Mouse (Mus musculus) embryonic facial prominence, embryonic 15.5 days (tissue): ENCODE data around the gene Zhx3. TPM values are rescaled to one million over a fixed set of nuclear protein-coding genes. Genes with fewer than 3 reads are reported as not detected.

Experiments used
- ATAC-seq: fragments of 200-750 bp; cut with Nextera tagmentation; 2 replicates; pipeline ENCODE4 v1.8.0; 2017; ENCODE audit warnings: low read depth, moderate TSS enrichment; ENCODE audit not compliant: insufficient number of reproducible peaks, low FRiP score, low TSS enrichment
- H3K27ac ChIP-seq: fragments of 300-500 bp; sonication (generic); replicated peaks from 2 replicates; pipeline ENCODE4 v1.5.1; 2015; ENCODE audit warnings: mild to moderate bottlenecking, inconsistent platforms
- H3K27me3 ChIP-seq: fragments of 300-500 bp; sonication (generic); 2 replicates; pipeline ENCODE4 v1.6.1; 2015; ENCODE audit warnings: inconsistent platforms
- H3K36me3 ChIP-seq: fragments of 300-500 bp; sonication (generic); 2 replicates; pipeline ENCODE4 v1.6.1; 2015; ENCODE audit warnings: mild to moderate bottlenecking, inconsistent platforms
- H3K4me1 ChIP-seq: fragments of 300-500 bp; sonication (generic); 2 replicates; pipeline ENCODE4 v1.6.1; 2015; ENCODE audit warnings: inconsistent platforms
- H3K4me2 ChIP-seq: fragments of 300-500 bp; sonication (generic); replicated peaks from 2 replicates; pipeline ENCODE4 v1.6.1; 2015; ENCODE audit warnings: mild to moderate bottlenecking, inconsistent platforms
- H3K4me3 ChIP-seq: fragments of 300-500 bp; sonication (generic); replicated peaks from 2 replicates; pipeline ENCODE4 v1.5.1; 2015; ENCODE audit warnings: mild to moderate bottlenecking, inconsistent platforms
- H3K9ac ChIP-seq: fragments of 300-500 bp; sonication (generic); 2 replicates; pipeline ENCODE4 v1.6.1; 2015; ENCODE audit warnings: inconsistent platforms
- H3K9me3 ChIP-seq: fragments of 300-500 bp; sonication (generic); replicated peaks from 2 replicates; pipeline ENCODE4 v1.6.1; 2016; ENCODE audit warnings: inconsistent platforms
- WGBS: fragments of 180-500 bp; shearing (Covaris S2); methylation state at CpG from one replicate; pipeline ENCODE4 v1.1.7; 2015; 5-methylcytosine and 5-hydroxymethylcytosine counted together
- polyA plus RNA-seq: library from polyadenylated mRNA; unstranded; fragments of >200 nt; fragmentation: Nextera tagmentation; extraction: Ambion mirVana; gene quantifications from 2 replicates; pipeline ENCODE4 v1.2.1, GENCODE M21; 2015

Zhx3 gene
- polyA plus RNA-seq, 1 experiment from 2014 or later: 14.3 TPM

DNA sequence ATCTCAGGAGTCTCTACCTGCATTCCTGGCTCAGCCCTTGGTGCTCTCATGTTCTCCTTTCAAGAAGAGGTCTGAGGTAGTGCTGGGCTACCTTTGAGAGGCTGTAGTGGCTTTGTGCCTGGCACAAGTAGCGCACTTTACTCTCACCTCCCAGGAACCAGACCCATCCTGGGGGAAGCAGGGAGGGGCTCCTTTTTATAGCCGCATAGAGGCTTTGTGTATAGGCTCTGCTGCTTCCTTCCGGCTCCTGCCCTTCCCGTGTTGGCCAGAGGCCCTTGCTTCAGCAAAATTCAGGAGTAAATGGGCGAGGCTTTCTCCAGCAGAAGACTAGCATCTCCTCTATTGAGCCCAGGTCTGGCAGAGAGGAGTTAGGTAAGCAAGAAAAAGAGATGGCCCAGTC, 134.4 kb downstream of the Zhx3 start:
- ATAC-seq: no peak

DNA sequence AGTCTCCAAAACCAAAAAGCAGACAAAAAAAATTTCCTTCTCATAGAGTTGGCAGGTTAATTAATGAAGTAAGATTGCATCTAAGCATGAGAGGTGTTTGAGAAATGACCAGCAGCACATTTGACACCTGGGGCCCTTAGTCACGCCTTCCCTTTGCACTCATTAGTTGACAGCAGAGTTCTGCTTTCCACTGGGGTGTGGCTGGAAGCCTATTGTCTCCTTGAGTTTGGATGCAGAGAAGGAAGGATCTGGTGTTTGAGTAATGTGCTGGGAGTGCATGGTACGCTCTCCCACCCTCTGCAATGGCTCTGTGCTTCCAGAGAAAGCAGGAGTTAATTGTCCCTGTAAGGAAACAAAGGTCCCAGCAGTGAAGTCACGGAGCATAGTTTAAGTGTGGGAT, 136.3 kb downstream of the Zhx3 start:
- peaks cover 75% of the 10 kb centered on the region for H3K4me1 ChIP-seq
- ATAC-seq: no peak
- H3K27me3 ChIP-seq: no peaks in the 10 kb centered on the region
- peaks cover 23% of the 10 kb centered on the region; the same call in 1 of the 2 replicates for H3K36me3 ChIP-seq
- no peak overlapping the region for H3K4me3 ChIP-seq
- H3K9me3 ChIP-seq: no peaks in the 10 kb centered on the region
- H3K27ac ChIP-seq: no peak overlapping the region
- no peak overlapping the region for H3K9ac ChIP-seq
- 85% methylated on average over 3 of the region's 3 CpGs for WGBS
- no peak overlapping the region for H3K4me2 ChIP-seq

More for the DNA sequence above, 134.4 kb downstream of the Zhx3 start:
- Histone ChIP-seq H3K9me3 (no peaks in the 10 kb centered on the region), H3K4me3 (no peak overlapping the region), H3K4me2 (no peak overlapping the region), H3K36me3 (peaks cover 23% of the 10 kb centered on the region; the same call in 1 of the 2 replicates), H3K27me3 (no peaks in the 10 kb centered on the region), H3K27ac (peak overlapping the region; percentile 22; the same call in 1 of the 2 replicates), H3K9ac (no peak overlapping the region), H3K4me1 (peaks cover 76% of the 10 kb centered on the region)
- WGBS: 76% methylated on average over 5 of the region's 5 CpGs

- H3K4me2 ChIP-seq: no peak overlapping the region
- no peak overlapping the region for H3K27ac ChIP-seq
- peaks cover 23% of the 10 kb centered on the region; the same call in 1 of the 2 replicates for H3K36me3 ChIP-seq
- no peaks in the 10 kb centered on the region for H3K27me3 ChIP-seq
- no peak for ATAC-seq
- WGBS: 84% methylated on average over 5 of the region's 5 CpGs
- no peak overlapping the region for H3K4me3 ChIP-seq
- no peaks in the 10 kb centered on the region for H3K9me3 ChIP-seq
- H3K9ac ChIP-seq: no peak overlapping the region
- peaks cover 70% of the 10 kb centered on the region for H3K4me1 ChIP-seq
Measured at GRCm38 (mm10) chr2:160735706-160736310, 137.0 kb downstream of the Zhx3 start.

DNA sequence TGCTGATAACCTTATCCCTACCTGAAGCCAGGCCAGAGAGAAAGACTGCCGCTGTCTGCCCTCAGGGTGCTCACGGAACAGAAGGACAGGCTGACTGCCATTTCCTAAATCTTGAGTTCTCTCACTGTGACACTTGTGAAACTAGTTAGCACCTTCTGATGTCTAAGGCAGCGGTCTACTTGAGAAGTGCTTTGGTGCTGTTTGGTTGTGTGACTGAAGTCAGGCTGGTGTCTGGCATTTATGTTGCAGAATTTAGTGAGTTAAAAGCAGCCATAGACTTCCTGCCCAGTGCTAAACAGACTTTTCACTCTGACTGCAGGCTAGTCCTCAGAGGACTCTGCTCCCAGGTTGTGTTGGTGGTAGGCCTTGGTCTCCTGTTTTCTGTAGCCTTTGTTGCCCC, 138.5 kb downstream of the Zhx3 start:
- Histone ChIP-seq H3K27ac (no peak overlapping the region), H3K36me3 (peaks cover 23% of the 10 kb centered on the region; the same call in 1 of the 2 replicates), H3K9me3 (no peaks in the 10 kb centered on the region), H3K4me2 (peak overlapping the region; percentile 94), H3K9ac (no peak overlapping the region), H3K27me3 (no peaks in the 10 kb centered on the region), H3K4me3 (no peak overlapping the region), H3K4me1 (peaks cover 68% of the 10 kb centered on the region)
- WGBS: 80% methylated on average over 3 of the region's 3 CpGs
- no peak for ATAC-seq

DNA sequence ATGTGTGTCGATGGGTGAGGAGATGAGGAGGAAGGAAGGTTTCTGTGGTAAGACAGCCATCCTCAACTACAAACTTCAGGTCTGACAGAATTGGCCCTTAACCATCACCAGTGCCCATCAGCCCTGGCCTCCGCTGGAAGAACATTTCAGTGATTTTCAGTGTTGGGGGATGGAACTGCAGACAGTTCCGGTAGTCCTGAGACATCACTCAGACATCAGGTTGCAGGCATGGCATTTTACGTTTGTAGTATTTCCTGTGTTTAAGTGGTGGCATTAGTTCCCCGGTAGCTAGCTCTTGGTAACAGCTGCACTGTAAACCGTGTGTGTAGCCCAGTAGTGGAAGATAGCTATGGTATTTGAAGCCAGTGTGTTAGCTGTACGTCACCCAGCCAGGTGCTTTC, 139.7 kb downstream of the Zhx3 start:
- Histone ChIP-seq H3K4me2 (peak overlapping the region; percentile 94), H3K9me3 (no peaks in the 10 kb centered on the region), H3K27me3 (no peaks in the 10 kb centered on the region), H3K4me1 (peaks cover 57% of the 10 kb centered on the region), H3K36me3 (peaks cover 20% of the 10 kb centered on the region; the same call in 1 of the 2 replicates), H3K9ac (peak overlapping the region; percentile 4; the same call in 1 of the 2 replicates), H3K27ac (no peak overlapping the region), H3K4me3 (peak overlapping the region; percentile 98)
- WGBS: 21% methylated on average over 7 of the region's 7 CpGs
- no peak for ATAC-seq

DNA sequence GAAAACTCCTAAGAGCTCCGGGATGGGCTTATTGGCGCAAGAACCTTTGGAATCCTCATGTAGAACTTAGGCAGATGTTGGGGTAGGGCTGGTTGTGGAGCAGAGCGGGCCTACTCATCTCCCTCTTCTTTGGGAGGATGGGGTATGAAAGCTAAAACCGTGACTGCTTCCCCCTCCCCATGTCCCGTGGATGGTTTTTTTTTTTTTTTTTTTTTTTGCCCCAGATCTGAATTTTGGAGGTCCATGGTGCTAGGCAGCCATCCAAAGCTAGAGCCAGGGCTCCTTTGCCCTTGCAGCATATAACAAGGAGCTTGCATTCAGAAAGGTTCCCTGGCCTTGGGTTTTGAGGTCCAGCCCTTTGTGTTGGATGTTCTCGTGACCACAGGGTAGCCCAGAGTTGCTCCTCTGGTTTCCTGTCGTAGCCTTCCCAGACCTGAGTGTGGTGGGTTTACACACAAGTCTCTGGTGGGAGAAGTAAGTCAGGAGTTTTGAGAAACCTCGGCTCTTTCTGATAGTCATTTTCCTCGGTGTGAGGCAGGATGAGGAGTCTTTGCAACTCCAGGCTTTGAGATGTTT, 140.3 kb downstream of the Zhx3 start:
- ATAC-seq: no peak
- peaks cover 20% of the 10 kb centered on the region; the same call in 1 of the 2 replicates for H3K36me3 ChIP-seq
- H3K4me3 ChIP-seq: peak overlapping the region; percentile 98
- H3K9me3 ChIP-seq: no peaks in the 10 kb centered on the region
- WGBS: 19% methylated on average over 9 of the region's 9 CpGs
- H3K27ac ChIP-seq: peak overlapping the region; percentile 69
- H3K4me1 ChIP-seq: peaks cover 51% of the 10 kb centered on the region
- peak overlapping the region; percentile 97 for H3K9ac ChIP-seq
- peak overlapping the region; percentile 94 for H3K4me2 ChIP-seq
- no peaks in the 10 kb centered on the region for H3K27me3 ChIP-seq

DNA sequence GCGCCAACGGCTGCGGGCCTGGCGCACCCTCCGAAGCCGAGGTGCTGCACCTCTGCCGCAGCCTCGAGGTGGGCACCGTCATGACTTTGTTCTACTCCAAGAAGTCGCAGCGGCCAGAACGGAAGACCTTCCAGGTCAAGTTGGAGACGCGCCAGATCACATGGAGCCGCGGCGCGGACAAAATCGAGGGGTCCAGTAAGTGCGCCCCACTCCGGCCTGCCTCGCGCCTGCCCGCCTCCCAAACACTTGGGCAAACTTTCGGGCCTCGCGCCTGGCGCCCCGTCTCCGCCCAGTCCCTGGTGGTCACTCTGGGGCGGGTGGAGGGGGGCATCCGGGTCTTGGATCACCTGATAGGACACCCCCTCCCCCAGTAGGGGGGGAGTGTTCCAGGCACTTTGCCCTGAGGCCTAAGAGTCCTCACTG, 140.9 kb downstream of the Zhx3 start:
- WGBS: under 1% methylated on average over 32 of the region's 32 CpGs
- Histone ChIP-seq H3K9me3 (no peaks in the 10 kb centered on the region), H3K36me3 (peaks cover 15% of the 10 kb centered on the region; the same call in 1 of the 2 replicates), H3K4me2 (peak overlapping the region; percentile 94), H3K4me1 (peaks cover 46% of the 10 kb centered on the region), H3K4me3 (peak overlapping the region; percentile 98), H3K27ac (peak overlapping the region; percentile 97), H3K27me3 (no peaks in the 10 kb centered on the region), H3K9ac (peak overlapping the region; percentile 97)
- peak; percentile 15 for ATAC-seq

DNA sequence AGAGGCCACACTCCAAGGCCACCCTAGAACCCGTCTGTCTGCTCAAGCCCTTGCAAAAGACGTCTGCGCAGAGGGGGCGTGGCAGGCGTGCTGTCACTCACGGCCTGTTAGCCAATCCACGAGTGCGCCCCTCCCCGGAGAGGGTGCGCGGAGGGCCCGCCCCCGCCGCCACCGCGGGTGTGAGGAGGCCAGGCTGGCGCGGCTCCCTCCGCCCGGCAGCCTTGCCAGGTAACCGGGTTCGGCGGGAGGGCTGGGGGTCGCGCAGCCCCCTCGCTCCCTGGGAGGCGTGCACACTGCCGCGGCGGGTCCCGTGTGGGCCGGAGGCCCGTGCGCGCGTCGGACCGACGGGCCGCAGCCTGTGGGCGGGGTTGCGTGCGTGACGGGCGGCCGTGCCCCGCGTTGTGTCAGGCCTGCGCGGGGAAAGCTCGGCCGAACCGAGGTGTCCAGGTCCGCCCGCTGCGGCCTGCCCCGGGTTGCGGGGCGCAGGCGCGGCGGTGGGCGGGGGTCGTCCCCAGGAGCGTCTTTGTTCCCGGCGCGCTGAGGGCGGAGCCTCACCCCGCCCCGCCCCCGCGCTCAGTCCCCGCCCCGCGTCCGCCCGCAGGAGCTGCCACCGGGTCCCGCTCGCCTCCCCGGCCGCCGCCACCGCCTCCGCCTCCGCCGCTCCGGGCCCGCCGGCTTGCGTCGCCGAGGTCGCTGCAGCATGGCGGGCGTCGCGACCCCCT, 141.5 kb downstream of the Zhx3 start, which contains the start of gene Plcg1:
Gene Plcg1 (plus strand): TSS at position 184 of the 722 bp plus-strand sequence.
- H3K4me3 ChIP-seq: peak within 1 kb of the TSS; percentile 98
- ATAC-seq: peak; percentile 95
- WGBS: under 1% methylated on average over 76 of the region's 99 CpGs
- 0 out of 2 replicates have a peak, but pooled peaks cover 10% of the 10 kb centered on the region for H3K36me3 ChIP-seq
- H3K4me2 ChIP-seq: peak within 1 kb of the TSS; percentile 94
- peak within 1 kb of the TSS; percentile 97 for H3K9ac ChIP-seq
- peak within 1 kb of the TSS; percentile 97 for H3K27ac ChIP-seq
- H3K27me3 ChIP-seq: no peaks in the 10 kb centered on the region
- H3K9me3 ChIP-seq: no peaks in the 10 kb centered on the region
- H3K4me1 ChIP-seq: peaks cover 46% of the 10 kb centered on the region

- 6% methylated on average over 19 of the region's 19 CpGs for WGBS
- Histone ChIP-seq H3K36me3 (0 out of 2 replicates have a peak, but pooled peaks cover 9% of the 10 kb centered on the region), H3K4me2 (peak overlapping the region; percentile 94), H3K27ac (peak overlapping the region; percentile 97), H3K4me3 (peak overlapping the region; percentile 98), H3K27me3 (no peaks in the 10 kb centered on the region), H3K9ac (peak overlapping the region; percentile 97), H3K9me3 (no peaks in the 10 kb centered on the region), H3K4me1 (peaks cover 46% of the 10 kb centered on the region)
- ATAC-seq: no peak; the same call in 1 of the 2 replicates
Measured at GRCm38 (mm10) chr2:160730797-160731116, 142.0 kb downstream of the Zhx3 start.

DNA sequence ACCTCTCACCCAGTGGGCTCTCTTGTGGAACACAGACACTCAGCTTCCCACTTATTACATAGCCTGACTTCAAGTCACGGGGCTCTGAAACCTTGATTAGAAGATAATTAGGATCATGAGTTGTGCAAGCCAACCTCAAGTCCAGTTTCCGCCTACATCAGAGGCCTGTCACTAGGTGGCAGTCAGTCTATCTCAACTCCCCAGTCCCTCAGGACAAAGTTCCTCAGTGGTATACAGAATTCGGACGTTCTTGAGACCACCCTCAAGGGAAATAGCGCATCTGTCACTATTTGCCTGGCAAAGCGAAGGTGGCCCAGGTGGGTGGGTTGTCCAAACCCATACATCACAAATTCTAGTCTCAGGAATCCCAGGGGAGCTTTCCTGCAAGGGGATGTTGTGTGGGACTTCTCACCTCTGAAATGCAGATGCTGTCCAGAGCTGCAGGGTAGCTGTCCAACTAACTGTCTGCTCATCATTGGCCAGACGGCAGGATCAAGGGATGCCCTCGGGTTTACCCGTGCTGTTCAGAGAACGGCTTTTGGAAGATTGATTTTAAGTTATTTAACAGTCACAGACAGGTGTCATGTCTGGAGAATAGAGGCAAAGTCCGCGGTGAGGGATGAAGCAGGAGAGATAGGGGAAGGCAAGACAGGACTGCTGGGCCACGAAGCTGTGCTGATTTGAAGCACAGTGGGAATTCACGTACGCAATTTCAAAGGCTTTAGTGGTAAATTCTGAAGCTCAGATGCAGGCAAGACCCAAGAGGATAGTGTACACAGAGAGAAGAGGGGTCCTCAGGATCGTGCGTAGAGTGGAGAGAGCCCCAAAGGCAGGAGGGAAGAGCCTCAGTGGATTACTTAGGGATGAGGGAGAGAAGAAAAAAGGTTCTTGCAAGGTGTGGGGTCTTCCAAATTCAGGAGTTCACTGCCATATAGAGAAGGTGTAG, 142.7 kb downstream of the Zhx3 start:
- no peak for ATAC-seq
- H3K4me2 ChIP-seq: peak overlapping the region; percentile 94
- H3K9me3 ChIP-seq: no peaks in the 10 kb centered on the region
- 0 out of 2 replicates have a peak overlapping the region, but pooled peaks have one; percentile 97 for H3K9ac ChIP-seq
- H3K27ac ChIP-seq: peak overlapping the region; percentile 58
- no peaks in the 10 kb centered on the region for H3K27me3 ChIP-seq
- H3K4me3 ChIP-seq: peak overlapping the region; percentile 98
- WGBS: 31% methylated on average over 17 of the region's 17 CpGs
- 0 out of 2 replicates have a peak, but pooled peaks cover 11% of the 10 kb centered on the region for H3K36me3 ChIP-seq
- H3K4me1 ChIP-seq: peaks cover 44% of the 10 kb centered on the region
